Mouse (Mus musculus): ENCODE data around the gene Tecpr1. TPM values are rescaled to one million over a fixed set of nuclear protein-coding genes. Genes with fewer than 3 reads are reported as not detected.

The Tecpr1 gene
- polyA plus RNA-seq, 1 experiment from 2014 or later = 23.6 TPM

- Histone ChIP-seq H3K4me2 (peak overlapping the region; percentile 73), H3K4me1 (peaks cover 73% of the 10 kb centered on the region), H3K36me3 (peaks cover 38% of the 10 kb centered on the region), H3K27ac (peak overlapping the region; percentile 97; the same call in 1 of the 2 replicates), H3K27me3 (no peaks in the 10 kb centered on the region), H3K4me3 (replicated peaks) (peak overlapping the region; percentile 95), H3K9ac (peak overlapping the region; percentile 26; the same call in 1 of the 2 replicates), H3K9me3 (replicated peaks) (no peaks in the 10 kb centered on the region)
- 8% methylated on average over 2 of the region's 2 CpGs for WGBS
- no peak for ATAC-seq (replicated peaks; ENCODE audit: low FRiP score)
Measured at GRCm38 (mm10) chr5:144258687-144259086, 35.3 kb upstream of the Tecpr1 start.

GRCm38 (mm10) chr5:144258131-144258611 lies 34.8 kb upstream of the Tecpr1 start:
- Histone ChIP-seq H3K4me1 (peaks cover 74% of the 10 kb centered on the region), H3K27me3 (no peaks in the 10 kb centered on the region), H3K36me3 (peaks cover 33% of the 10 kb centered on the region), H3K9me3 (replicated peaks) (no peaks in the 10 kb centered on the region), H3K27ac (peak overlapping the region; percentile 97; the same call in 1 of the 2 replicates), H3K9ac (peak overlapping the region; percentile 94), H3K4me2 (peak overlapping the region; percentile 73), H3K4me3 (replicated peaks) (peak overlapping the region; percentile 95)
- WGBS = 18% methylated on average over 14 of the region's 14 CpGs
- ATAC-seq (replicated peaks; ENCODE audit: low FRiP score) = no peak

DNA sequence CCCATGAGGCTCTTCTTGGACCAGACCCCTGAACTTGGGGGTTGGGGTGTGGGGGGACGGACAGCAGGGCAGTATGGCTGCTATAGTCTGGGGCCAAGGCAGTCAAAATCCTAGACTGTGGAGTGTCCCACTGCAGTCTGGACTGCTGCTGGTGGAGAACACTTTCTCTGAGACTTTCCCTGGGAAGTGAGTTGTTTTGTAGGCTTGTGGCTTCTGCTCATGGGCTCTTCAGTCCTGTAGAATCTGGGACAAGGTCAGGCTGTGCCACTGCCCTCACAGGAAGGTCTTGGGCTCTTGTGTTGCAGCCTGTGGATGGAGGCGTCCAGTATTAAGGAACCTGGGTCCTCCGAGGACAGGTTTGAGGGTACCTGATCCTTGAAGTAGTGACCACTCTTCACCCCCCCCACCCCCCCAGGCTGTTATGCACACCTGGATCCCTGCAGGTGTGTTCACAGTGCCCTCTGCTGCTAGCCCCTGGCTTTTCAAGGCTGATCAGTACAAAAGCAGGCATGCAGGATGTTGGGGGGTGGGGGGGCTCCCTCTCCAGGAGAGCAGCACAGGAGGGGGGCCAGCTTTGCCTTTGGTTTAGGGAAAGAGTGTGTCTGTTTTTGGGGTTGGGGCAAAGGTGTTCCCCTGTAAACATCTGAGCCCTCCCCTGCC lies 34.2 kb upstream of the Tecpr1 start:
- Histone ChIP-seq H3K9ac (peak overlapping the region; percentile 94), H3K4me2 (peak overlapping the region; percentile 73), H3K27me3 (no peaks in the 10 kb centered on the region), H3K4me1 (peaks cover 72% of the 10 kb centered on the region), H3K9me3 (replicated peaks) (no peaks in the 10 kb centered on the region), H3K27ac (peak overlapping the region; percentile 97; the same call in 1 of the 2 replicates), H3K36me3 (peaks cover 29% of the 10 kb centered on the region), H3K4me3 (replicated peaks) (peak overlapping the region; percentile 95)
- no peak for ATAC-seq (replicated peaks; ENCODE audit: low FRiP score)
- 62% methylated on average over 3 of the region's 3 CpGs for WGBS

DNA sequence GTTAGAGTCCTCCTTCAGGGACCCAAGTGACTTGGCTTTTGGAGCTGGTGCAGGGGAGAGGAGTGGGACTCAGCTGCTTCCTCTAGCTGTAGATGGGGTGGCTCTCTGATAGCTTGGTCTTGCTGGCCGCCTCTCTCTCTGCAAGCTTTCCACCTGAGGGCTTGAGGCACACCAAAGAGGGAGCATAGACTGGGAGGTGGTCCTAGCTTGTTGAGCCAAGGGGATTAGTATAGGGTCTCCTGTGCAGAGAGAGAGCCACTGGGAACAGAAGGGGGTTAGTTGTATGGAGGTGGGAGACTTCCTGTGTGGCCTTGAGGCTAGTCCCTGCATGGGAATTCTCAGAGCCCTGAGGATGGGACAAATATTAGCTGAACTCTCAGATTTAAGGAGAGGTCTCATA lies 33.5 kb upstream of the Tecpr1 start:
- Histone ChIP-seq H3K4me1 (peaks cover 68% of the 10 kb centered on the region), H3K4me2 (peak overlapping the region; percentile 73), H3K4me3 (replicated peaks) (peak overlapping the region; percentile 95), H3K27ac (peak overlapping the region; percentile 97), H3K27me3 (no peaks in the 10 kb centered on the region), H3K36me3 (peaks cover 24% of the 10 kb centered on the region), H3K9ac (peak overlapping the region; percentile 94), H3K9me3 (replicated peaks) (no peaks in the 10 kb centered on the region)
- WGBS = 28% methylated on average over 1 of the region's 1 CpGs
- ATAC-seq (replicated peaks; ENCODE audit: low FRiP score) = no peak

DNA sequence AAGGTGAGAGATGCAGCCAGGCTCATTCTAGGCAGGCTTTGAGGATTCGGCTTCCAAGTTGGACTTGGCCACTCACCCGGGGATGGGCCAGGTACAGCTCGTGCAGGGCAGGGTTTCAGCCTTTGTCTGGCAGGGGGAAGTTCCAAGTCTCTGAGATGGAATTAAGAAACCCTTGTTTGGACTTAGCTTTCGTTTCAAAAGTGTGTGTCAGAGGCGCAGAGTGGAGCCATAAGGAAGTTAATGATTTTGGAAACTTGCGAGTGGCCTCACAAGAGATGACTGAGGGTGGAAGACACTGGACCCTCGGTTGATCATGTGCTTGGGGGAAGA lies 33.1 kb upstream of the Tecpr1 start:
- Histone ChIP-seq H3K4me3 (replicated peaks) (peak overlapping the region; percentile 95), H3K4me1 (peaks cover 69% of the 10 kb centered on the region), H3K9ac (peak overlapping the region; percentile 94), H3K27ac (peak overlapping the region; percentile 97), H3K36me3 (peaks cover 21% of the 10 kb centered on the region), H3K4me2 (peak overlapping the region; percentile 73), H3K27me3 (no peaks in the 10 kb centered on the region), H3K9me3 (replicated peaks) (no peaks in the 10 kb centered on the region)
- WGBS = 7% methylated on average over 7 of the region's 7 CpGs
- no peak for ATAC-seq (replicated peaks; ENCODE audit: low FRiP score)

- peak; percentile 61 for ATAC-seq (replicated peaks; ENCODE audit: low FRiP score)
- H3K27me3 ChIP-seq = no peaks in the 10 kb centered on the region
- H3K36me3 ChIP-seq = peaks cover 16% of the 10 kb centered on the region
- under 1% methylated on average over 39 of the region's 40 CpGs for WGBS
- H3K9ac ChIP-seq = peak overlapping the region; percentile 94
- peak overlapping the region; percentile 73 for H3K4me2 ChIP-seq
- H3K27ac ChIP-seq = peak overlapping the region; percentile 97
- H3K9me3 ChIP-seq (replicated peaks) = no peaks in the 10 kb centered on the region
- H3K4me1 ChIP-seq = peaks cover 65% of the 10 kb centered on the region
- H3K4me3 ChIP-seq (replicated peaks) = peak overlapping the region; percentile 95
Measured at GRCm38 (mm10) chr5:144255632-144256540, 32.5 kb upstream of the Tecpr1 start.

GRCm38 (mm10) chr5:144254811-144255631 lies 31.6 kb upstream of the Tecpr1 start:
- peak overlapping the region; percentile 73 for H3K4me2 ChIP-seq
- H3K9me3 ChIP-seq (replicated peaks) = peaks cover 2% of the 10 kb centered on the region; the same call in 1 of the 2 replicates
- ATAC-seq (replicated peaks; ENCODE audit: low FRiP score) = peak; percentile 82
- WGBS = under 1% methylated on average over 58 of the region's 84 CpGs
- H3K4me1 ChIP-seq = peaks cover 56% of the 10 kb centered on the region
- H3K36me3 ChIP-seq = peaks cover 8% of the 10 kb centered on the region; the same call in 1 of the 2 replicates
- H3K27me3 ChIP-seq = no peaks in the 10 kb centered on the region
- H3K9ac ChIP-seq = peak overlapping the region; percentile 94
- H3K27ac ChIP-seq = peak overlapping the region; percentile 97
- H3K4me3 ChIP-seq (replicated peaks) = peak overlapping the region; percentile 95

DNA sequence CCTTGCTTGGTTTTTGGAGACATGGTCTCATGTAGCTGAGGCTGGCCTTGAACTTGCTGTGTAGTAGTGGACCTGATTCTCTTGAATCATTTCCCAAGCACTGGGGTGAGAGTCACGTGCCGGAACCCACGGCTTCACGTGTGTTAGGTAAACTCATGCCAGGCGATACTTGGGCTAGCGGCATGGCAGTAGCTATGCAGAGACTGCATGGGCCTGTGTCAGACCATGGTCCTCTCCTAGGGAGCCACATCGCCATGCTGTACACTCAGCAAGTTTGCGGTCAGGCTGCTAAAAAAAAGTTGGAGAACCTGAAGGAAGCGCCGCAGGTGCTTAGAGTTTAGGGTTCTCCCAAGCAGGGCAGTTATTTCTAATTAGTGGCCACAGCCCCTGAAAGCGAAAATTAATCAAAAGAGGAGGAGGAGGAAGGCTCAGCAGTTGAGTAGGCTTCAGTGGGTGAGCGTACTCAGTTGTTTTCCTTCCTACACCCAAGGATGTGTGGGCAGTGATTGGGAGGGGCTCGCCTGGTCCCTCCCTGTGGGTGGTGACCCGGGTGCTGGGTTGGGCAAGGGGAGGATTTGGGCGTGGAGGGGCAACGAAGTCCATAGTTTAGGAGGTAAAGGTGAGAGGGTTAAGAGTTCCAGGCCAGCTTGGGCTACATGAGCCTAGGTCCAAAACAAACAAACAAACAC lies 30.9 kb upstream of the Tecpr1 start:
- ATAC-seq (replicated peaks; ENCODE audit: low FRiP score) = peak; percentile 55
- peaks cover 2% of the 10 kb centered on the region; the same call in 1 of the 2 replicates for H3K36me3 ChIP-seq
- 0 out of 2 replicates have a peak overlapping the region, but pooled peaks have one; percentile 94 for H3K9ac ChIP-seq
- H3K27ac ChIP-seq = peak overlapping the region; percentile 97
- H3K4me1 ChIP-seq = peaks cover 49% of the 10 kb centered on the region
- WGBS = 43% methylated on average over 16 of the region's 16 CpGs
- H3K9me3 ChIP-seq (replicated peaks) = peaks cover 4% of the 10 kb centered on the region; the same call in 1 of the 2 replicates
- no peaks in the 10 kb centered on the region for H3K27me3 ChIP-seq
- peak overlapping the region; percentile 73 for H3K4me2 ChIP-seq
- H3K4me3 ChIP-seq (replicated peaks) = peak overlapping the region; percentile 95

- H3K4me1 ChIP-seq = peaks cover 40% of the 10 kb centered on the region
- ATAC-seq (replicated peaks; ENCODE audit: low FRiP score) = no peak
- 80% methylated on average over 4 of the region's 4 CpGs for WGBS
Measured at GRCm38 (mm10) chr5:144253212-144253611, 29.8 kb upstream of the Tecpr1 start.

DNA sequence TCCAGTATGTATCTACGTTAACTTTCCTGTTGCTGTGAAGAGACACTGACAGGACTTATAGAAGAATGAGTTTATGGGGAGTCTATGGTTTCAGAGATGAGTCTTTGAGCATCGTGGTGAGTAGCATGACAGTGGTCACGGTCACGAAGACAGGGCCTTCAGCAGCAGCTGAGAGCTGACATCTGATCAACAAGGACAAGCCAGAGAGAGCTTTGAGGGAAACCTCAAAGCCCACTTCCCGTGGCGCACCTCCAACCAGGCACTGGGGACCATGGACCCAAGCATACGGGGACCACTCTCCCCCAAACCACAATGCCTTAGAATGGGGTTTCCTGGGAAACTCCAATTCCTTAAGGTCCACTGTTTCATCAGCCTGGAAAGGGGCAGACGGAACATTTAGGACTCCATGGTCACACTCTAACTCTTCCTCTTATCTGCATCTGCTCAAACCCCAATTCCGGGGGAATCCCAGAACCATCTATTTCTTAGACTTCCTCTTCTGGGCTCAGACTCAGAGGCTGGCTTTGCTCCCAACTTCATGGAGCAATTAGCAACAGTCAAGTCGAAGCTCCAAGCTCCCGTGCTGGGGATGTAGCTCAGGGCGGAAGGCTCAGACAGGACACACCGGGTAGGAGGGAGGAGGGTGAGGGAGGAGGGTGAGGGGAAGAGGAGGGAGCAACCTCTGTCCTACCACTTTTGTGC lies 28.6 kb upstream of the Tecpr1 start:
- Histone ChIP-seq H3K27ac (0 out of 2 replicates have a peak overlapping the region, but pooled peaks have one; percentile 32), H3K4me1 (peaks cover 39% of the 10 kb centered on the region), H3K9ac (no peak overlapping the region), H3K9me3 (replicated peaks) (peaks cover 4% of the 10 kb centered on the region; the same call in 1 of the 2 replicates), H3K4me3 (replicated peaks) (no peak overlapping the region), H3K36me3 (no peaks in the 10 kb centered on the region), H3K27me3 (no peaks in the 10 kb centered on the region), H3K4me2 (no peak overlapping the region)
- no peak for ATAC-seq (replicated peaks; ENCODE audit: low FRiP score)
- WGBS = 79% methylated on average over 13 of the region's 13 CpGs

More at GRCm38 (mm10) chr5:144253212-144253611, 29.8 kb upstream of the Tecpr1 start:
- H3K9ac ChIP-seq = no peak overlapping the region
- H3K36me3 ChIP-seq = no peaks in the 10 kb centered on the region
- H3K27ac ChIP-seq = no peak overlapping the region
- H3K4me3 ChIP-seq (replicated peaks) = no peak overlapping the region
- H3K4me2 ChIP-seq = no peak overlapping the region
- H3K27me3 ChIP-seq = no peaks in the 10 kb centered on the region
- H3K9me3 ChIP-seq (replicated peaks) = peaks cover 4% of the 10 kb centered on the region; the same call in 1 of the 2 replicates
